Mouse (Mus musculus) kidney, adult 9 months (tissue): ENCODE measurements at regions not wholly inside any gene's neighbourhood (a gene's known extent, or its start where the extent isn't known, plus 50 kb on each side); places are given as distances from the start of the nearest gene placed in this dataset.

Experiments
- DNase-seq: peaks from one replicate; pipeline ENCODE4 v3.0.0; 2022

DNA sequence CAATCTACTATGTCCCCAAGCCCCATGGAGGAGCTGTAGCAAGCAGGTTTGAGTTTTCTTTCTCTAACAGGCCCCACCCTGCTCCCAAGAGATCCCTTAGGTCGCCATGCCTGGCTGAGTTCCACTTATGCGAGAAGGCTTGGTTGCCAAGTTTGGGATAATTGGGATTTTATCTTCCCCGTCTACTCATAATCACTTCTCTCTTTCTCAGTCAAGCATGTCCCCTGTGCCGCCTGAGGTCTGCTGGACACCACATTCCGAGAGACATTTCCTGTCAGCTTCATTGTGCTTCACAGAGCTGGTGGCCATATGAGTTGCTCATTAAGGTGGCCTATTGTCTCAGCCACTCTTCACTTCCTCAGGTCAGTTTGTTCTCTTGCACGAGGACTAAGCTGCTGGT is 234.5 kb upstream of the Wscd1 start:
- peak; percentile 43 for DNase-seq

DNA sequence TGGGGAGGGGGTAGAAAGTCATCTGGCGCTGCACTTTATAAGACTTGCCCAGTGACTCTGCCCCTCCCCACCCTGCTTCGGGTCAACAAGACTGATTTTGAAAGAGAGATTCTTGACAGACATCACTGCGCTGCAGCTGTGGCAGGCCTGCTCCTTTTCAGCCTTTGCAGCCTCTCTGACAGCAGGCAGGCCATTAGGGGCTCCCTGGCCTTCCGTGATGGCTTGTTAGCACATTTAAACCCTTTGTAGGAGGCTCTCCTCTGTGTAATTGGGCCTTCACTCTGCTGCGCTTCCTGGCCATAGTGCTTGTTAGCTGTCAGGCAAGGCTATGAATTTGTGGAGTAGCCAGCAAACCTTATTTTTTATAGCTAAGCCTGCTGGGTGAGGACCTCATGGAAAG is 232.3 kb upstream of the Wscd1 start:
- no peak for DNase-seq

DNA sequence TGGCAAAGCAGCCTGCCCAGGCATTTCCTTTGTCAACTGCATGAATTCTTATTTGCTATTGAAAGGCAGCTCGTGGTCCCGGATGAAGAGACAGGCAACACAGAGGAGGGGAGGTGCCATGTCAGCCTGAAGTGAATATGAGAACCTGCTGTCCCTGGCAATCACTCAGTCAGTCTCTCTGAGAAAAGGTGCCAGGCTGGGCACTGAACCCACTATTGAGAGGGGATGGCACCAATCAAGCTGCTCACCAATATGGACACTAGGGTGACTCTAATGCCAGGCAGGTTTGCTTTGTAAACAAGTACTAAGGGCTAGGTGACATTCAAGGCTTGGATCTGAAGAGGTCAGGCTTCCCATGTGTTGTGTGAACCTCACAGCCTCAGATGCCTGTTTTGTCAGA is 222.0 kb upstream of the Wscd1 start:
- DNase-seq: no peak

DNA sequence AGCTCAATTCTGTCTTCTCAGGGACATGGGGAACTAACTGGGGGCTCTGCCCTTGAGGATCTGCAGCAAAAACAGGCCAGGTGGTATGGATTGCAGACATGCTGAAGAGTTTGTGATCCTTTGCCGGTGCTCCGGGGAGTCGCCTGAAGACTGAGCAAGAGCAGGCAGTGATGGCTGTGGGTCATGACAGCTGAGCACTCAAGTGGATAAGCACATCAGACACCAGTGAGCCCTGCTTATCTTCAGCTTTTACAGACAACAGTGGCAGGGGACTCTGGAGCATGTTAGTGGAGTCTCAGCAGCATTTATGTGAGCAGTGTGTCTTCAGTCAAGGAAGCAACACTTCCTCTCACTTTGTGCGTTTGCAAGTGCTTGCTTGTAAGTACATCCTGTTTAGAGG is 221.1 kb upstream of the Wscd1 start:
- no peak for DNase-seq

DNA sequence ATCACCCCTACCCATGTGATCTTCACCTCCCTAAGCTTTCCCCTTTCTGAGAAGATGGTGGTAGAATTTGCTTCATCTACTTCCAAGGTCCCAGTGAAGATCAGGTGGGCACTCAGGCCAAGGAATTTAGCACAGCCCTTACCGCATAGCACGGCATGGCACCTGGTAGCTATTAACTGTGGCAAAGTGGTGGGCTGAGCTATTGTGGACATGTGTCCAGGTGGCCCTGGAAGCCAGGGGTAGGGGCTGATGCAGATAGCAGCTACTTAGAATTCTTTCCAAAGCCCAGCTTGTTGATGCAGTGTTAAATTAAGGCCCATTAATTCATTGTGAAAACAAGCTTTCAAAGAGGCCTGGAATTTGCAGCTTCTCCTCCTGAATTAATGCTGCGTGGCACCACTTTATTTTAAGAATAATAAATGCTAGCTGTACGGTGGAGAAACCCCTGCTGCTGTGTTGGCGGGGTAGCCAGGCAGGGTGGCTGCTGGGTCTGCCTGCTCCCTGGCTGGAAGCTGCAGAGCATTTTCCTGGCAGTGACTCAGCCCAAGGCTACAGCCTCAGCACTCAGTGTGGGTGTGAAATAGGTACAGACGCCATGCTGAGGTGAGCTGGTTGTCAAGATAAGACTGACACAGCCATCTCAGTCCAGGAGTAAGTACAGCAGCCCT is 208.4 kb upstream of the Wscd1 start:
- no peak for DNase-seq

DNA sequence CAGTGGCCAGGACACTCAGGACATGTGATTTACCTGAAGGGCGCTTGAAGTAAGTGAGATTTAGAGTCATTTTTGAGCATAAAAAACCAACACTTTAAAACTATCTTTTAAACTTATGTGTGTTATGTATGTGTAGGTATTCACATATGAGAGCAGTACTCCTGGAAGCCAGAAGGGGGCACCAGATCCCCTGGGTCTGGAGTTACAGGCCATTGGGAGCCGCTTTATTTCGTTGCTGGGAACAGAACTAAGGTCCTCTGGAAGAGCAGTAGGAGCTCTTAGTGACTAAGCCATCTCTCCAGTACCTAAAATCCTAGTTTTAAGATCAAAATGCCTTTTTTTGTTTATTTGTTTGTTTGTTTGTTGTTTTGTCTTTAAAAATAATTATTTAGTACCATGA is 192.3 kb upstream of the Wscd1 start:
- no peak for DNase-seq

DNA sequence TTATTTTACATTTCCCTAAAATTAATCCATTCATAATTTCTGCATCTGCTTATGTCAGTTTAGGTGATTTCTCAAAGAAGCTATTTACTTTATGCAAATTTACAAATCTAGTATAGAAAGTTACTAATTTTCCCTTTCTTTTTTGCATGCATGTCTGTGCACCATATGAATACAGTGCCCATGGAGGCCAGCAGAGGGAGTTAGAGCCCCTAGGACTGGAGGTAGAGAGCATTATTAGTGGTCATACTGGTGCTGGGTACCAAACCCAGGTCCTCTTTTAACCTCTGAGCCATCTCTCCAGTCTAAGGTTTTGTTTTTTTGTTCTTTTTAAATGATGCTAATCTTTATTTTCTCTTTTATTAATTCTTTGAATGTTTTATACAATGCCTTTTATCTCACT is 184.9 kb upstream of the Wscd1 start:
- no peak for DNase-seq

DNA sequence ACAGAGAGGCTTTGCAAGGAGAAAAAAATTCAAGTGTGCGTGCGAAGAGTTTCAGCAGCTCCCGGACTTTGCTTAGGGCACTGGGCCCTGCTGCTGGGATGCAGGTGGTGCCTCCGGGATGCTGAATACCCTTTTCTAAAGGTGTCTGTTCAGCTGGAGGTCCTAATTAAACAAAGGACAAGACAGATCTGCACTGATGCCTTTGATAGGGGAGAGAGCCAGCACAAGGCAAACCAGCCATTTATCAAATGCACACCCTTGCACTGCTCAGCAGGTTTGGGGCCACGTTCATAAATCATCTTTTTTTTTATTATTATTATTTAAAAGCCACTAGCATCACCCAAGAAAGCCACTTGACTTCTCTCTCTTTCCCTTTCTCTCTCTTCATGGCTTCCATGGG is 172.9 kb upstream of the Wscd1 start:
- DNase-seq: no peak

DNA sequence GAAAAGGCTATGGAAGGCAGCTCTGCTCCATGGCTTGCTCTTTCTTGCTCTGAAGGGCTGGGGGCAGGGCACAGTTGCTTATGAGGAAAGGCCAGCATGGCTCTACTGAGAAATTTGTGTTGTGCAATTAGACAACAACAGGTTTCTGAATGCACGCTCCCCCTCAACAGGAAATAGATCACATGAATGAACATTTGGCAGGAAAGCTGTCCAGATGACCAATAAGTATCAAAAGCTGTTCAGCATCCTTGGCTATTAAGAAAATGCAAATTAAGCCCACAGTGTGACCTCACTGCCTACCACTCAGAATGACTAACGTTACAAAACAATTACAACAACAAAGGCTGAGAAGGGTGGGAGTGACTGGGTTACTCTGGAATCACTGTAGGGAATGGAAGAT is 167.9 kb upstream of the Wscd1 start:
- DNase-seq: no peak

DNA sequence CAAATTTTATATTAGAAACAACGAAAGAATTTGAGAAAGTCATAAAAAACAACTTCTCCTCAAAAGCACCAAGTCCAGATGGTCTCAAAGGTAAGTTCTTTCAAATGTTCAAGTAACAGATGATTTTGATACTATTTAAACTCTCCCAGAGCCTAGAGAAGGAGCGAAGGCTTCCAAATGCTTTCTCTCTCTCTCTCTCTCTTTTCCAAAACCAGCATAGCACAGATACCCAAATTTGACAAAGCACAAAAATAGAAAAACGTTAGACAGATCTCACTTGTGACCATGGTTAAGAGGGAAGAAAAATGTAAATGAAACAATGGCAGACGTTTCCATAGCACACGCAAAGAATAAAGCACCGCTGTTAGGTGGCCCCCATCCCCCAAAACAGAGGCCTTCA is 158.7 kb upstream of the Wscd1 start:
- no peak for DNase-seq

DNA sequence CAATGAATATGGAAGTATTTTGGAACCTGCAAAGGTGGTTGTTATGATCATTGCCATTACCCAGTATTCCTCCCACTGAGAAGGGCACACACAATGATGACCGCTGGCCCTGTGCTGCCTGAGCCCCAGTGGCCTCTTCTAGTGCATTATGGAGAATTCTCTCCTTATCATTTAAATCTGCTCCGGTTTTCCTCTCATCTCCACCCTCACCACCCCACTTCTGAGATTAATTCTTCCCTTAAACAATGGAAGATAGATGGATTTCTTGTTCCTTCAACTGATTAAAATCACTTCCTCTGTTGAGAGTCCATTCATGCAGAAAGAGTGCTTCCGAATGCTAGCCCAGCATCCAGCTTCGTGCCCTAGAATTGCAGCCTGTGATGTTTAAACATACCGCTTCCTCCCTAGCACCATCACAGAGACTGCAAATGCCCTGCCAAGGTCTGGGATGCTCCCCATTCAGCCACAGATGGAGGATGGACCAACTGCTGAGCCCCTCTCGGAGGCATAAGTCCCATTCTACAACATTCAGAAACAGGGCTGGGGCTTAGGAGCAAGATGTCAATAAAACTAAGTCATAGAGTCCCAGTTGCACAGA is 155.4 kb upstream of the Wscd1 start:
- DNase-seq: no peak

DNA sequence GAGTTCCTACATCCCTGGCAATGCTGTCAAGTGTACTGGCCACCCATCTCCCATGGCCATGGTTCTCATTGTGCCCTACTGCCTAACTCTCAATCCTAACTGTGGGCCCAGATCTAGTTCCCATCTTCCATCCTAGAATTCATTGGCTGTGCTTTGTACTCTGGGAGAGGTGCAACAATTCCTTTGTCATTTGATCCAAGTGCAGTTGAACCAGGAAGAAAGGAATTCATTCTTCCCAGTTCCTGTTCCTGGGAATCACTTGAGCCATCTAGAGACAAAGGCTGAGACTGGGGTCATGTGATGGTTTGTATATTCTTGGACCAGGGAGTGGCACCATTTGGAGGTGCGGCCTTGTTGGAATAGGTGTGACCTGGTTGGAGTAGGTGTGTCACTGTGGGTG is 152.0 kb upstream of the Wscd1 start:
- no peak for DNase-seq

DNA sequence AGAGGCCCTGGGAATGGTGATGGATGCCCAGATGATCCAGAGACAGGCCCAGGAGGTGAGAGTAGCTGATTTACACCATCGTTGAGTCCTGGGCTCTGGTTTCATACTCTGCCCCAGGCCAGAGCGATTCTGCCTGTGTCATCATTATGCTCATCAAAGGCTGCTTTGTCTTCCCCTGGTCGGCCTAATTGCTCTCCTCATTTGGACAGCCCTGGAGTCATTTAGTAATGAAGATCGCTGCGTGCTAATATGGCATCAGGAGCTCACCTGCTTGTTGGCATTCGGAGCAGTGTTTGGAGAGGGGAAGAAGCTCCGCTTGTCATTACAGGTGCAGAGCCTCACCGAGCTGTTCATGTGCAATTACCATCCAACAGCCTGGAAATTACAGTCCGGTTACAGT is 138.9 kb upstream of the Wscd1 start:
- no peak for DNase-seq

DNA sequence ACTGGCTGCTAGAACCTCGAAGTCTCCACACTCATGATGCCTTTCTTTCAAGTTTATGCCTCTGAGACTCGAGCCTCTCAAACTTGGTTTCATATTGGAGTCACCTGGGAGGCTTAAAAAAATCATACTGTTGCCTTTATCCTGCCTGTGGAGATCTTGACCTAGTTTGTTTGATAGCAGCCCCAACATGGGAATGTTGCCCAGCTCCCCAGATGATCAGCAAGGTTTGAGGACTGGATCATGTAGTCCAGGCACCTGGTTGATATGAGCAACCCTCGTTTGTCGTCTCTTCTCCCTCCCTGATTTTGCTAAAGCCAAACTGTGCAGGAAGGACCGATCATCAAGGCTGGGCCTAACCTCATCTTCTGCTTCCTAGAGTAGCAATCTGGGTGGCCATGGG is 134.2 kb upstream of the Wscd1 start:
- DNase-seq: no peak

DNA sequence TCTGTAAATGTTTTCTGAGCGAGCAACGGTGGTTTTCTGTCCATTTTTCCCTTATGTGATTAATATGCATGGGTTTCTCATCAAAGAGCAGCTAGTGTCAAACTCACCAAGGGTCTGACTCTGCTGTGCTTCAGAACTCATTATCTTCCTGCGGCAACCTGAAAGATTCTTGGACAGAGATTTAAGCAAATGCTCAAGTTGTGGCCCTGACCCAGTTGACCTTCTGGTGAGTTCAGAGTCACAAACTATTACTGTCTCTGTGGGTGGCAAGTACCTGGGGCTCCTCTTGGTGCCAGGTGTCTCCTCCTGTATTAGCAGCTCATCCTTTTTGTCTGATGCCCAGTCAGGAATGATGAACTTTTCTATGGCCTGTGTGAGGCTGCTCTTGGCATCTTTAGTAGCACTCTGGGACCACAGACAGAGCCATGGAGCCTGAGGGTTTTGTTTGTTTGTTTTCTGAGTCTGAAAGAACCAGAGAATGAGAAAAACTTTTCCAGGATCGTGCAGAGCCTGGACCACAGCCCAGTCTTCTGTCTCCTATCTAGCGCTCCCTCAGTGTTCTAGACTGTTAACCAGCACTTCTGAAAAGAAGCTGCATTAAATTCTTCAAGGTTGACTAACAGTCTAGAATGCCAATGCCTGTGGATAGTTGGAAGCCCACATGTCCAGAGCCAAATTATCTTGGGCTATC is 124.1 kb upstream of the Wscd1 start:
- DNase-seq: no peak

DNA sequence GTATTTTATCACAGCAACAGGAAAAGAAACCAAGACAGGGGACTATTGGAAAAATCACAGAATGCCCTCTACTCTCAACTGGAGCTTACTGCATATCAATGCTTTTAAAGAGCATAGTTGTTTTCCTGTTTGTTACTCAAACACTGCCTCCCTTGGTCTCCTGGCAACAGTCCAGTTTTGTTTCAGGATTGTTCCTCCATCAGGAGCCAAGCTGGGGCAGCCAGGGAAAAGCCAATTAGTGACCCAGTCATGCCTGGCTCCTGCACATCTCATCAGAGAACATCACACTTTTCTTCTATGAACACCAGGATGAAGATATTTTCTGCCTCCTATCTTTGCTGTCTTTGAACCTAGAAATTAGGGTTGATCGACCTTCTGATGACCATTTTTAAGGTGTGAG is 113.6 kb upstream of the Wscd1 start:
- DNase-seq: peak; percentile 5

DNA sequence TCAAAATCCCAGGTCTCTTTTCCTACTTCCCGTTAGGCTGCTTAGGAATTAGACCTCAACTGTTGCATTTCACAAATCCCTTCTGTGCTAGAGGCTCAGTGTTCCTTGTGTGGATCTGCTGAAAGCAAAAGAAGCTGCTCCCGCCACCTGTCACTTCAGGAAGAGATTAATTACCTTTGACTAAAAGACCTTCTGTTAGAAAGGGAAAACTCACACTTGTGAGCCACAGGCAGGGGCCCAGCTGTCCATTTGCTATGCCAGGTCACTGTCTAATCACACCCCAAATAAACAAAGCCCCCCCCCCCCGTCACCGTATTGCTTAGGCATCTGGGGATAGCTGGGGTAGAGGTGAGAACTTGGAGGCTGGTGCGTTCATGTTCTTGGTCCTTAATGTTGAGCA is 112.9 kb upstream of the Wscd1 start:
- no peak for DNase-seq

DNA sequence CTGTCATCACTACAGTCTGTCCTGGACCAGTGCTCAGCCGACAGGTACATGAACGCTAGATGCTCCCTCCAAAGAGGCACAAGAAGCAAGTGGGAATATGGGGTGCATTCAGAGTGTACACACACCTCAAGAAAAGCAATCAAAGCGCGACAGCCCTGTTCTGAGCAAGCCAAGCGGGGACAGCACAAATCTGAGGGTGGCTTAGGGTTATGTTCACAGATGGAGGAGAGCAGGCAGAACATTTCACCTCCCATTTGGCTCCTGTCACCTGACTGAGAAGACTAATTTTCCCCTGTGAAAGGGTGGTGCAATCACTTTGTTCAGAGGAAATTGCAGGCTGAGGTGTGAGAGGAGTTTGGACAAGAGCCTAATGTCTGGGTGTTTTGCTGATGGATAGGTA is 106.8 kb upstream of the Wscd1 start:
- DNase-seq: peak; percentile 7

DNA sequence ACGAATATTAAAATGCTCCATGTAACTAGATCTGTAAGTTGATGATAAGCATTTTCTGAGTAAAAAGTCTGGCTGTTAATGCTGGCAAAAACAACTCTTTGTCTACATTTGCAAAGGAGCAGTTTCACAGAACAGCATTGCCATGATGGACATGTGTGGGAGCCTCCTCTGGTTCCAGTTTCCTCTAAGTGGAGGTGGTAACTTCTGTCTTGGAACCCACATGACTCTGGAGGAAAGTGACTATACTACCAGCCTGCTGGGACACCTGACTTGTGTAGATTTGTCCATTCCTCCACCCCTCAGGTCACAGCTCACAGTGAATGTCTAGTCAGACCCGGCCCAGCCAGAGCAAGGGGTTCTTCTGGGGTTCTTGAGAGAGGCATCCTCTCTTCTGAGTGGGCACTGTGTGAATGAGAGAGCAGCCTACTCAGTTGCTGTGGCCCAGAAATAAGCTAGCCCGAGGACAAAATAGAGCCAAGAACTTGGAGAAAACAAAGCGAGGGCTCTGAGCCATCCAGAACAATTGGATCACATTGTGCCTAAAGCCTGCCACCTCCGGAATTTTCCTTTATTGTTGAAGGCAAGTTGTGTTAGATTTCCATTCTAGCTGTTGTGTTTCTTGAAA is 97.9 kb upstream of the Wscd1 start:
- no peak for DNase-seq

DNA sequence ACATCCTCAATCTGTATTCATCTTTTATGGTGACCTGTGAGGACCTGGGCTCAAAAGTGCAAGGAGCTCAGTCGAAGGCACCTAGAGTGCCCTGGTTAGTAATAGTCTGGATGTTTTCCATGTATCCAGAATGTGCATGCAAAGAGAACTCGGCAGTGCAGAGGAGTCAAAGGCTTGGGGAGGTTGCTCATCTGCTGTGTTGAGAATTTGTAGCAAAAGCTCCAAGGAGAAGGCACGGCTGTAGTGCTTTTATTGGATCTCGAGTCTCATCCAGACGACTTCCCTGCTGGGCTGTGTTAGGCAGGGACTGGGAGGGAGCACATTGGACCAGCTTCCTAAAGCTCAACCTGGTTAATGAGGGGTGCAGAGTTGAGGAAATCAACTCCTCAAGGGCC is 97.3 kb upstream of the Wscd1 start:
- DNase-seq: no peak

DNA sequence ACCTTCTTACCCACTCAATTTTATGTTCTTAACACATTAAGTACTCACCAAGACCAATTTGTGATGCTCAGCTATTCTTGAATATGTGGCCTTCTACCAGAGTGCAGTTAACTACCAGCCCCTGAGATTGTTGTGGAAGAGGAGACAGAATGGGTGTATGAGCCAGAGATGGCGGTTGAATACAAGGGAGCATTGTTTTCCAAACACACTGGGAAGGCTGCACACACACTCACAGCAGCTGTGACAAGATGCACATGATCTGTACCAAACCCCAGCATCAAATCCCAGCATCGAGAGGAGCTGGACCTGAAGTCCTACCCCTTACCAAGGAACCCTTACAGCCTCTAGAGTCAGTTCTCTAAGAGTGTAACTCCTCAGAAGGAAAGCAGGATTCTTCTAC is 91.4 kb upstream of the Wscd1 start:
- DNase-seq: no peak

DNA sequence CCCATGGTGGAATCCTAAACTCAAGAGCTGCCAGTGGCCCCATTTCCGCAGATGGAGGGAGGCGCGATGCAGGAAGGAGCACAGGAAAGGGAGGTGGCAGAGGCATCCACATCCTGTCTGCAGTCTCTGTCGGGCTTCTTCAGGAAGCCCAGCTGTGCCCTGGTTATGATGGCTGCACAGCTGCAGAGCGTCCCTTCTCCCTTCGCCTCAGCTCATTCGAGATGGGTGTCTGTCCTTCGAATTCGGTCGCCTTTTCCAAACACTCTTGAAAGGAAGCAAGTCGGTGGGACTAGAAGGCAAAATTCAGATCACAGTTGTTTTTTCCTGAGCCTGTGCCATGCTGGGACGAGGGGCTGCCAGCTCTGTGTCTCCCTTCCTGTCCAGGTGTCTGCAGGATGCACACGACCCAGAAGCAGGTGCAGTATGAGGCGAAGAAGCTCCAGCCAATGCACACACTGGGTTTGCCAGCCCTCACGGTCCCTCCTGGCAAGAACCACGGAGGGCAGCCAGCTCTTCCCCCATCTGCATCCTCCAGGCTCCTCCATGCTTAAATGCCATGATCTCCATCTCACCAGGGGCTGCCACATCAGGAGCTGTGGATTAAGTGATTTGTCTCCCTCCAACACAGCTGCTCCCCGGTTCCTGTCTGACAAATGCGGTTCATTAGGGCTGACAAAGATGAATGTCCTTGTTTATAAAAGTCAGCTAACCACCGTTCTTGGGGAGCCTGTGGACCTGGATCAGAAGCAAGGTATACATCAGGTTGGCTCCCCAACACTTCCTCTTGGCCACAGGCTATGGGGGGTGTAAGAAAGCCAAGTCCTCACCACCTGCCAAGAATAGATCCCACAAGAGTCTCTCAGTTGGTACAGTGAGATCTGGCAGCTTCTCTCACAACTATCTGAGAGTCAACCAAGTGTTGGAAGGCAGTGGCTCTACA is 79.3 kb upstream of the Wscd1 start:
- DNase-seq: no peak
